Mouse (Mus musculus): ENCODE measurements around the gene Gm45716.

DNA sequence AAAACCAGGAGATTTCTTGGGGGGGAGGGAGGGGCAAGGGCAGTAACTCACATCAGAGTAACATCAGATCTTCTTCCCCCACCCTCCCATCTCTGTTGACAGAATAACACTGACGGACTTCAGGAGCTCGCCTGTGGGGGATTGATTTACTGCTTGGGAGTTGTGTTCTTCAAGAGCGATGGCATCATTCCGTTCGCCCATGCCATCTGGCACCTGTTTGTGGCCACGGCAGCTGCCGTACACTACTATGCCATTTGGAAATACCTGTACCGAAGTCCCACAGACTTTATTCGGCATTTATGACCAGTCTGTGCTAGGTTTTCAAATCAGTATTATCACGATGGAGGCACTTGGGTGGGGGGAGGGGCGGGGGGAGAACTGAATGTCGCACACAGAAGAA, 89.1 kb downstream of the Gm45716 start:
- no peak for TF ChIP-seq CTCF (IDR thresholded peaks at IDR 0.05; ENCODE audit: low read depth)
- TF ChIP-seq EP300 (IDR thresholded peaks at IDR 0.05; ENCODE audit: low read depth) = no peak

Data from liver, embryonic 14.5 days (tissue).